Mouse (Mus musculus): ENCODE data around the gene Nhlh2.
A peak's percentile ranks its signal among the peaks of the same experiment; 100 is the strongest.

Nhlh2 gene

GRCm38 (mm10) chr3:102009926-102010381, at the start of gene Nhlh2:
Gene Nhlh2 (plus strand): TSS chr3:102010076.
- DNase-seq (ENCODE audit: low spot score): no peak

- no peak for DNase-seq (ENCODE audit: low spot score)
Observed at GRCm38 (mm10) chr3:101961146-101961835, 48.6 kb upstream of the Nhlh2 start.

- DNase-seq (ENCODE audit: low spot score): no peak
Observed at GRCm38 (mm10) chr3:101963501-101963900, 46.4 kb upstream of the Nhlh2 start.

- no peak for DNase-seq (ENCODE audit: low spot score)
Observed at GRCm38 (mm10) chr3:101964352-101964751, 45.5 kb upstream of the Nhlh2 start.

- no peak for DNase-seq (ENCODE audit: low spot score)
Observed at GRCm38 (mm10) chr3:101966825-101967558, 42.9 kb upstream of the Nhlh2 start.

- DNase-seq (ENCODE audit: low spot score): no peak
Observed at GRCm38 (mm10) chr3:101975337-101975736, 34.5 kb upstream of the Nhlh2 start.

- DNase-seq (ENCODE audit: low spot score): no peak
Observed at GRCm38 (mm10) chr3:101978299-101978994, 31.4 kb upstream of the Nhlh2 start.

GRCm38 (mm10) chr3:101983917-101984316, 26.0 kb upstream of the Nhlh2 start:
- no peak for DNase-seq (ENCODE audit: low spot score)

- no peak for DNase-seq (ENCODE audit: low spot score)
Observed at GRCm38 (mm10) chr3:101985634-101986033, 24.2 kb upstream of the Nhlh2 start.

GRCm38 (mm10) chr3:101990136-101990535, 19.7 kb upstream of the Nhlh2 start:
- no peak for DNase-seq (ENCODE audit: low spot score)

GRCm38 (mm10) chr3:101990995-101991516, 18.8 kb upstream of the Nhlh2 start:
- no peak for DNase-seq (ENCODE audit: low spot score)

GRCm38 (mm10) chr3:101997851-101998250, 12.0 kb upstream of the Nhlh2 start:
- no peak for DNase-seq (ENCODE audit: low spot score)

- no peak for DNase-seq (ENCODE audit: low spot score)
Observed at GRCm38 (mm10) chr3:102010681-102011317, 923 bp downstream of the Nhlh2 start.

GRCm38 (mm10) chr3:102011318-102012075, 1.6 kb downstream of the Nhlh2 start:
- DNase-seq (ENCODE audit: low spot score): peak; percentile 9

- DNase-seq (ENCODE audit: low spot score): no peak
Observed at GRCm38 (mm10) chr3:102012076-102012610, 2.3 kb downstream of the Nhlh2 start.

- DNase-seq (ENCODE audit: low spot score): peak; percentile 11
Observed at GRCm38 (mm10) chr3:102012611-102013211, 2.8 kb downstream of the Nhlh2 start.

GRCm38 (mm10) chr3:102020604-102021003, 10.7 kb downstream of the Nhlh2 start:
- DNase-seq (ENCODE audit: low spot score): no peak

GRCm38 (mm10) chr3:102022721-102023120, 12.8 kb downstream of the Nhlh2 start:
- DNase-seq (ENCODE audit: low spot score): no peak

- no peak for DNase-seq (ENCODE audit: low spot score)
Observed at GRCm38 (mm10) chr3:102023337-102023736, 13.5 kb downstream of the Nhlh2 start.

- DNase-seq (ENCODE audit: low spot score): no peak
Observed at GRCm38 (mm10) chr3:102023829-102024228, 14.0 kb downstream of the Nhlh2 start.
